Mouse (Mus musculus): ENCODE measurements around the gene Pcgf1. TPM values are rescaled to one million over a fixed set of nuclear protein-coding genes. Genes with fewer than 3 reads are reported as not detected.

Pcgf1 gene
- polyA plus RNA-seq, 1 experiment: 9.5 TPM

DNA sequence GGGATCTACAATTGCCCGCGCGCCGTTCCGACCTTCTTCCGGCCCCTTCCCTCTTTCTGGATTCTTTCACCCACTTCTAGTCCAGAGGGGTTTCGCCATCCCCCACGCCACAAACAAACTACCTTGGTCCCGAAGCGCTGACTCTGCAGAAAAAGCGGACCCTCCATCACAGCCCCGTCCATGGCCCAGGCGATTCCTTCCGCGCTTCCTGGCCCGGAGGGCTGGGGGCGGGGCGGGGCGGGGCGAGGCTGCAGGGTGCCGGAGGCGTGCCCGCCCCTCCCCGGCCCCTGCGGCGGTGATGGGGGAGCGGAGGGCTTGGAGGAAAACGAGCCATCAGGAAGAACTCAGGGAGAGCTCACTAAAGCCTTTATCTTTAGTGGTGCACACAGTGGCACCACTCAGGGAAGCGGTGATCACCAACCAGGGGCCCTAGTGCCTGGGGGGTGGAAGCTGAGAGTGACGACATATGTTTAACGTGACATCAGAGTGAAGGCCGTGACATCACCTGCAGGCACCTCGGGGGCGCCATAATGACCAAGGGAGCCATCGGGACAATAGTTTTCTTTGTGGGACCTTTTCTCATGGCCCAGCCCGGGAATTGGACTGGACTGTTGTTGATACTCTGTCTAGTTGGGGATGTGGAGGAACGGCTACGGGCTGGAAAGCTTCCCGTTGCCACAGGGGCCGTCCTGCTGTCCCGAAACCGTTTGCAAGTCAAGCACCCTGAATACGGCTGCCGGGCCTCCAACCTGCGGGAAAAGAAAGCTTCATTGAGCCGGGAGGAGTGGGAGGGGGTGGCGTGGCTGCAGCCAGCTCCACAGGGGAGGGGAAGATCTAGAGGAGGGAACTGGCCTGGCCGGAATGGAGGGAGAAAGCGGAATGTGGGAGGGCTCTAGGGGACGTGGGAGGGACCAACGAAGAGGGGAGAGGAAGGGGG lies 44.2 kb upstream of the Pcgf1 start, which contains the start of the genes Dok1 and Loxl3:
Dok1 (minus strand) TSS at position 223 of the 937 bp plus-strand sequence.
Loxl3 (plus strand) TSS at position 925 of the 937 bp plus-strand sequence.
- Histone ChIP-seq H3K36me3 (ENCODE audit: control insufficient read depth, insufficient read depth) (peaks cover 48% of the 10 kb centered on the region), H3K79me2 (ENCODE audit: control insufficient read depth, insufficient read depth) (peaks cover 67% of the 10 kb centered on the region), H3K27me3 (ENCODE audit: control insufficient read depth, insufficient read depth, insufficient read length) (no peaks in the 10 kb centered on the region), H3ac (ENCODE audit: control insufficient read depth, insufficient read length, low read depth) (peak within 1 kb of the TSS; percentile 82), H3K4me3 (ENCODE audit: insufficient read depth, poor library complexity, severe bottlenecking) (peak within 1 kb of the TSS; percentile 79), H3K79me3 (ENCODE audit: low read depth) (peaks cover 38% of the 10 kb centered on the region)
- no peak for TF ChIP-seq MAX (IDR thresholded peaks at IDR 0.05)
- no peak for TF ChIP-seq USF1 (IDR thresholded peaks at IDR 0.05; ENCODE audit: low read depth)
- no peak for TF ChIP-seq MYOG (IDR thresholded peaks at IDR 0.05; ENCODE audit: control insufficient read depth, extremely low read depth, insufficient read length)
- TF ChIP-seq CEBPB (IDR thresholded peaks at IDR 0.05; ENCODE audit: low read depth): no peak
- no peak for TF ChIP-seq MYOD1 (IDR thresholded peaks at IDR 0.05; ENCODE audit: control insufficient read depth, insufficient read length, low read depth)
- TF ChIP-seq CTCF (IDR thresholded peaks at IDR 0.05; ENCODE audit: control insufficient read depth, insufficient read depth, insufficient read length): no peak
- TF ChIP-seq FOSL1 (IDR thresholded peaks at IDR 0.05; ENCODE audit: insufficient read depth, low read length, poor library complexity, severe bottlenecking): no peak

DNA sequence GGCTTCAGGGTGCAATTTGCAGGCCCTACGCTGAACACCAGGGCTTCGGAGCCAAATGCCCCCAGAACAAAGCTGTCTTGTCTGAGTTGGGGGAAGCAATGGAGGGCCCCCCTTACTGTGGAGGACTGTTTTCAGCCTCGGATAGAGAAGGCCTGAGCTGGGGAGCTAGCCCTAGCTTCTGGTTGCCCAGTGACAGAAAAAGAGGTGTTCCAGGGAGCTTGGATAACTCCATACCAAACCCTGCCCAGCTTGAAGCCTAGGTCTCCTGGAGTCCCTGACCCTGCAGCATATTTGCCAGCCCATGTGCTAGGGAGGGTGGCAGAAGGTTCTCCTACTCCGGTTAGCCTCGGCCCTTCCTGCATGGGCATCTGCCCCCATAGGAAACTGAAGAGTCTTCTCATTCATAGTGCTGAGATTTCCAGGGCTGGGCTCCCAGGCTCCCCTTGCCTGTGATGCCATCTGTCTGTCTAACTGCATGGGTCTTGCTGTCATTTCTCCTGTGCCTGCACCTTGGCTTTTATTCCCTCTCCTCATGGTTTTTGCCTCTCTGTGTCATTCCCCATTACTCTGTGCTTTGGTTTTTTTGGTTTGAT lies 43.1 kb upstream of the Pcgf1 start:
- peaks cover 42% of the 10 kb centered on the region for H3K36me3 ChIP-seq (ENCODE audit: control insufficient read depth, insufficient read depth)

DNA sequence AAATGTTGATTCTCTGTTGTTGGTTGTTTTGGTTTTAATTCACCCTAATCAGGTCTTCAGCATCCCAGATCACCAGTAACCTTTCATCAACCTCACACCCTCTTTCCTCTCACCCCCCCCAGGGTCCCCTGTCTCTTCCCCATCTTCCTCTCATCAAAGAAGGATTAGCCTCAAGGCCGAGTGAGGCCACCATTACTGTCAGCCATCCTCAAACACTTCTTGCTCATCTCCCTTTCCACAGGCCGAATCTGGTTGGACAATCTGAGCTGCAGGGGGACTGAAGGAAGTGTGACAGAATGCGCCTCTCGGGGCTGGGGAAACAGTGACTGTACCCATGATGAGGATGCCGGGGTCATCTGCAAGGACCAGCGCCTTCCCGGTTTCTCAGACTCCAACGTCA lies 40.5 kb upstream of the Pcgf1 start:
- no peak overlapping the region for H3ac ChIP-seq (ENCODE audit: control insufficient read depth, insufficient read length, low read depth)
- TF ChIP-seq FOSL1 (IDR thresholded peaks at IDR 0.05; ENCODE audit: insufficient read depth, low read length, poor library complexity, severe bottlenecking) (no peak), MYOD1 (IDR thresholded peaks at IDR 0.05; ENCODE audit: control insufficient read depth, insufficient read length, low read depth) (no peak), USF1 (IDR thresholded peaks at IDR 0.05; ENCODE audit: low read depth) (no peak), CEBPB (IDR thresholded peaks at IDR 0.05; ENCODE audit: low read depth) (no peak), MYOG (IDR thresholded peaks at IDR 0.05; ENCODE audit: control insufficient read depth, extremely low read depth, insufficient read length) (no peak), MAX (IDR thresholded peaks at IDR 0.05) (no peak), CTCF (IDR thresholded peaks at IDR 0.05; ENCODE audit: control insufficient read depth, insufficient read depth, insufficient read length) (no peak)
- peaks cover 37% of the 10 kb centered on the region for H3K79me2 ChIP-seq (ENCODE audit: control insufficient read depth, insufficient read depth)
- H3K27me3 ChIP-seq (ENCODE audit: control insufficient read depth, insufficient read depth, insufficient read length): no peaks in the 10 kb centered on the region
- H3K79me3 ChIP-seq (ENCODE audit: low read depth): peaks cover 19% of the 10 kb centered on the region
- no peak overlapping the region for H3K4me3 ChIP-seq (ENCODE audit: insufficient read depth, poor library complexity, severe bottlenecking)
- peaks cover 35% of the 10 kb centered on the region for H3K36me3 ChIP-seq (ENCODE audit: control insufficient read depth, insufficient read depth)

More for the DNA sequence above, 43.1 kb upstream of the Pcgf1 start:
- TF ChIP-seq USF1 (IDR thresholded peaks at IDR 0.05; ENCODE audit: low read depth): no peak
- no peak for TF ChIP-seq MYOG (IDR thresholded peaks at IDR 0.05; ENCODE audit: control insufficient read depth, extremely low read depth, insufficient read length)
- Histone ChIP-seq H3K79me2 (ENCODE audit: control insufficient read depth, insufficient read depth) (peaks cover 64% of the 10 kb centered on the region), H3K4me3 (ENCODE audit: insufficient read depth, poor library complexity, severe bottlenecking) (peak overlapping the region; percentile 79), H3K27me3 (ENCODE audit: control insufficient read depth, insufficient read depth, insufficient read length) (no peaks in the 10 kb centered on the region), H3K79me3 (ENCODE audit: low read depth) (peaks cover 38% of the 10 kb centered on the region), H3ac (ENCODE audit: control insufficient read depth, insufficient read length, low read depth) (peak overlapping the region; percentile 67)

DNA sequence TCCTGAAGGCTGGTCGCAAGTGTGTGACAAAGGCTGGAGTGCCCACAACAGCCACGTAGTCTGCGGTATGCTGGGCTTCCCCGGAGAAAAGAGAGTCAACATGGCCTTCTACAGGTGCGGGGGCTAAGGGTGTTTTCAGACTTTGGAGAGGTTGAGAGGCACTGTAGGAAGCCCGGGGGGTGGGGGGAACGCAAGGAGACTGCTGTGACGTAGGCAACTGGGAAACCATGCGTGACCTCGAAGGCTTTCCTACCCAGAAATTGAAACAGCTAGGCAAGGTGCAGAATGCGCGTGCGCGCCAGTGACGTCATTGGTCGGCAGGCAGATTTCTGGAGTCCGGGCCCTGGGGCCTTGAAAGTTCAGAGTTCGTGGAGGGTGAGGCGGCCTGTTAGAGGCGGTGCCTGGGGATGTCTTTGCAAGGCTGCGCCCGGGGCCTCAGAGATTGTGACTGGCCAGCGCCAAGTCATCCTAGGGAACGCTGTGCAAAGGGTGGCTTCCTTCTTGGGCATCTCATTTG lies 39.1 kb upstream of the Pcgf1 start:
- no peaks in the 10 kb centered on the region for H3K27me3 ChIP-seq (ENCODE audit: control insufficient read depth, insufficient read depth, insufficient read length)

DNA sequence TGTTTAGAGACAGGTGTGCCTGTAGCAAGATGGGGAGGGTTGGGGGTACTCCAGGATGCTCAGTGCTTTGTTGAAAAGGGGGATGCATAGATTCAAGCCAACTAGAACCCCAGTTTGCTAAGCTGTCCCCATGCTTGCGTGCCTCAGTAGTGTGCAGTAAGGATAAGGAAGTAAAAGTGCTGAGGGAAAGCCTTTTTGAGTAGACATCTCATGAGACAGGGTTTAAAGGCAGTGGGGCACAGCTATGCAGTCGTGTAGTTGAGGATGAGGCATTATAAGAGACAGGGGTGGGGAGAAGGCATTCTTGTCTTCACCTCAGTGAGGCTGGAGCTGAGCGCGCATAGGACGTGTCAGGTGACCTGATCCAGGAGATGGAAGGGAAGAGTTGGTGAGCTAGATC lies 37.1 kb upstream of the Pcgf1 start:
- Histone ChIP-seq H3K79me2 (ENCODE audit: control insufficient read depth, insufficient read depth) (peaks cover 5% of the 10 kb centered on the region), H3K27me3 (ENCODE audit: control insufficient read depth, insufficient read depth, insufficient read length) (no peaks in the 10 kb centered on the region), H3K4me3 (ENCODE audit: insufficient read depth, poor library complexity, severe bottlenecking) (no peak overlapping the region), H3K79me3 (ENCODE audit: low read depth) (peaks cover 2% of the 10 kb centered on the region), H3ac (ENCODE audit: control insufficient read depth, insufficient read length, low read depth) (no peak overlapping the region), H3K36me3 (ENCODE audit: control insufficient read depth, insufficient read depth) (peaks cover 46% of the 10 kb centered on the region)
- TF ChIP-seq CEBPB (IDR thresholded peaks at IDR 0.05; ENCODE audit: low read depth) (no peak), CTCF (IDR thresholded peaks at IDR 0.05; ENCODE audit: control insufficient read depth, insufficient read depth, insufficient read length) (no peak), MAX (IDR thresholded peaks at IDR 0.05) (no peak), MYOG (IDR thresholded peaks at IDR 0.05; ENCODE audit: control insufficient read depth, extremely low read depth, insufficient read length) (no peak), MYOD1 (IDR thresholded peaks at IDR 0.05; ENCODE audit: control insufficient read depth, insufficient read length, low read depth) (no peak), USF1 (IDR thresholded peaks at IDR 0.05; ENCODE audit: low read depth) (no peak), FOSL1 (IDR thresholded peaks at IDR 0.05; ENCODE audit: insufficient read depth, low read length, poor library complexity, severe bottlenecking) (no peak)

More for the DNA sequence above, 39.1 kb upstream of the Pcgf1 start:
- Histone ChIP-seq H3K36me3 (ENCODE audit: control insufficient read depth, insufficient read depth) (peaks cover 34% of the 10 kb centered on the region), H3K4me3 (ENCODE audit: insufficient read depth, poor library complexity, severe bottlenecking) (no peak overlapping the region), H3ac (ENCODE audit: control insufficient read depth, insufficient read length, low read depth) (no peak overlapping the region), H3K79me3 (ENCODE audit: low read depth) (peaks cover 9% of the 10 kb centered on the region), H3K79me2 (ENCODE audit: control insufficient read depth, insufficient read depth) (peaks cover 24% of the 10 kb centered on the region)
- TF ChIP-seq MYOG (IDR thresholded peaks at IDR 0.05; ENCODE audit: control insufficient read depth, extremely low read depth, insufficient read length): no peak
- no peak for TF ChIP-seq FOSL1 (IDR thresholded peaks at IDR 0.05; ENCODE audit: insufficient read depth, low read length, poor library complexity, severe bottlenecking)
- TF ChIP-seq USF1 (IDR thresholded peaks at IDR 0.05; ENCODE audit: low read depth): no peak
- TF ChIP-seq CTCF (IDR thresholded peaks at IDR 0.05; ENCODE audit: control insufficient read depth, insufficient read depth, insufficient read length): no peak
- no peak for TF ChIP-seq MAX (IDR thresholded peaks at IDR 0.05)
